Mouse (Mus musculus) midbrain, embryonic 10.5 days (tissue): ENCODE data around the gene Dner. TPM values are rescaled to one million over a fixed set of nuclear protein-coding genes. Genes with fewer than 3 reads are reported as not detected.
A peak's percentile ranks its signal among the peaks of the same experiment; 100 is the strongest.
"Not testable (repeated sequence)": the region's sequence is repeated elsewhere in the genome, so short reads cannot be mapped to it uniquely, and the experiment has no call there.

ENCODE experiments used
- DNase-seq: peaks from one replicate; pipeline ENCODE4 v3.0.0-alpha.2; 2017; ENCODE audit warnings: low spot score
- H3K27ac ChIP-seq: fragments of 300-500 bp; sonication (generic); replicated peaks from 2 replicates; pipeline ENCODE4 v1.5.1; 2016; ENCODE audit warnings: mild to moderate bottlenecking
- H3K27me3 ChIP-seq: fragments of 300-500 bp; sonication (generic); 2 replicates; pipeline ENCODE4 v1.6.1; 2016; ENCODE audit warnings: low read depth, mild to moderate bottlenecking; ENCODE audit not compliant: poor library complexity, severe bottlenecking
- H3K36me3 ChIP-seq: fragments of 300-500 bp; sonication (generic); 2 replicates; pipeline ENCODE4 v1.6.1; 2016; ENCODE audit warnings: mild to moderate bottlenecking, moderate library complexity
- H3K4me1 ChIP-seq: fragments of 300-500 bp; sonication (generic); 2 replicates; pipeline ENCODE4 v1.6.1; 2016
- H3K4me3 ChIP-seq: fragments of 300-500 bp; sonication (generic); 2 replicates; pipeline ENCODE4 v1.5.1; 2016; ENCODE audit warnings: mild to moderate bottlenecking, moderate library complexity
- H3K9me3 ChIP-seq: fragments of 300-500 bp; sonication (generic); replicated peaks from 2 replicates; pipeline ENCODE4 v1.6.1; 2016; ENCODE audit warnings: mild to moderate bottlenecking
- WGBS: fragments of 180-500 bp; shearing (Covaris S2); methylation state at CpG from one replicate; pipeline ENCODE4 v1.1.7; 2016; 5-methylcytosine and 5-hydroxymethylcytosine counted together
- microRNA-seq: library from miRNA; unstranded; fragments of <30 nt; microRNA quantifications from one replicate; pipeline ENCODE4, GENCODE M21; 2017
- polyA plus RNA-seq: library from polyadenylated mRNA; unstranded; fragments of >200 nt; fragmentation: Nextera tagmentation; extraction: Ambion mirVana; gene quantifications from 2 replicates; pipeline ENCODE4 v1.2.1, GENCODE M21; 2016

Dner gene
- polyA plus RNA-seq, 1 experiment from 2014 or later = 10.6 TPM

GRCm38 (mm10) chr1:84362209-84362608 is 333.8 kb downstream of the Dner start:
- H3K4me3 ChIP-seq = no peak overlapping the region
- DNase-seq = no peak
- no peaks in the 10 kb centered on the region for H3K9me3 ChIP-seq
- WGBS = 95% methylated on average over 1 of the region's 1 CpGs
- no peaks in the 10 kb centered on the region for H3K27me3 ChIP-seq
- H3K36me3 ChIP-seq = no peaks in the 10 kb centered on the region
- no peaks in the 10 kb centered on the region for H3K4me1 ChIP-seq
- H3K27ac ChIP-seq = no peak overlapping the region

- no peak overlapping the region for H3K27ac ChIP-seq
- no peaks in the 10 kb centered on the region for H3K4me1 ChIP-seq
- no peaks in the 10 kb centered on the region for H3K36me3 ChIP-seq
- H3K9me3 ChIP-seq = no peaks in the 10 kb centered on the region
- DNase-seq = no peak
- 94% methylated on average over 3 of the region's 3 CpGs for WGBS
- no peak overlapping the region for H3K4me3 ChIP-seq
- H3K27me3 ChIP-seq = no peaks in the 10 kb centered on the region
Measured at GRCm38 (mm10) chr1:84361389-84361788, 334.6 kb downstream of the Dner start.

- no peaks in the 10 kb centered on the region for H3K36me3 ChIP-seq
- no peaks in the 10 kb centered on the region for H3K9me3 ChIP-seq
- no peak for DNase-seq
- H3K27me3 ChIP-seq = no peaks in the 10 kb centered on the region
- H3K27ac ChIP-seq = no peak overlapping the region
- no peaks in the 10 kb centered on the region for H3K4me1 ChIP-seq
- WGBS = 88% methylated on average over 6 of the region's 6 CpGs
- no peak overlapping the region for H3K4me3 ChIP-seq
Measured at GRCm38 (mm10) chr1:84359611-84360500, 336.2 kb downstream of the Dner start.

- Histone ChIP-seq H3K9me3 (no peaks in the 10 kb centered on the region), H3K27ac (no peak overlapping the region), H3K4me1 (no peaks in the 10 kb centered on the region), H3K36me3 (no peaks in the 10 kb centered on the region), H3K27me3 (no peaks in the 10 kb centered on the region), H3K4me3 (no peak overlapping the region)
- 86% methylated on average over 5 of the region's 5 CpGs for WGBS
- no peak for DNase-seq
Measured at GRCm38 (mm10) chr1:84357216-84357615, 338.8 kb downstream of the Dner start.

GRCm38 (mm10) chr1:84350262-84350661 is 345.8 kb downstream of the Dner start:
- no peaks in the 10 kb centered on the region for H3K9me3 ChIP-seq
- WGBS = 95% methylated on average over 2 of the region's 2 CpGs
- H3K4me3 ChIP-seq = no peak overlapping the region
- no peaks in the 10 kb centered on the region for H3K36me3 ChIP-seq
- H3K4me1 ChIP-seq = no peaks in the 10 kb centered on the region
- no peaks in the 10 kb centered on the region for H3K27me3 ChIP-seq
- H3K27ac ChIP-seq = no peak overlapping the region
- no peak for DNase-seq

- Histone ChIP-seq H3K36me3 (no peaks in the 10 kb centered on the region), H3K27me3 (no peaks in the 10 kb centered on the region), H3K27ac (no peak overlapping the region), H3K4me1 (no peaks in the 10 kb centered on the region), H3K9me3 (no peaks in the 10 kb centered on the region), H3K4me3 (no peak overlapping the region)
- DNase-seq = no peak
- WGBS = 79% methylated on average over 3 of the region's 3 CpGs
Measured at GRCm38 (mm10) chr1:84347796-84348476, 348.1 kb downstream of the Dner start.

- H3K4me1 ChIP-seq, H3K4me3 ChIP-seq, H3K27ac ChIP-seq, H3K27me3 ChIP-seq, DNase-seq, H3K9me3 ChIP-seq, H3K36me3 ChIP-seq: not testable (repeated sequence)
- 43% methylated on average over 3 of the region's 3 CpGs for WGBS
Measured at GRCm38 (mm10) chr1:84332797-84333196, 363.2 kb downstream of the Dner start.

GRCm38 (mm10) chr1:84331861-84332260 is 364.2 kb downstream of the Dner start:
- not testable (repeated sequence) for H3K9me3 ChIP-seq, H3K27me3 ChIP-seq, H3K27ac ChIP-seq, H3K36me3 ChIP-seq, H3K4me3 ChIP-seq, DNase-seq, H3K4me1 ChIP-seq
- WGBS = 88% methylated on average over 12 of the region's 12 CpGs

- Histone ChIP-seq H3K36me3 (no peaks in the 10 kb centered on the region), H3K4me3 (no peak overlapping the region), H3K4me1 (peaks cover 7% of the 10 kb centered on the region), H3K27ac (no peak overlapping the region), H3K27me3 (no peaks in the 10 kb centered on the region), H3K9me3 (no peaks in the 10 kb centered on the region)
- no peak for DNase-seq
- WGBS = 64% methylated on average over 3 of the region's 3 CpGs
Measured at GRCm38 (mm10) chr1:84325309-84325708, 370.7 kb downstream of the Dner start.

- H3K27ac ChIP-seq = no peak overlapping the region
- WGBS = 83% methylated on average over 4 of the region's 4 CpGs
- H3K4me3 ChIP-seq = no peak overlapping the region
- H3K36me3 ChIP-seq = no peaks in the 10 kb centered on the region
- H3K27me3 ChIP-seq = no peaks in the 10 kb centered on the region
- H3K4me1 ChIP-seq = no peaks in the 10 kb centered on the region; the same call in 1 of the 2 replicates
- H3K9me3 ChIP-seq = no peaks in the 10 kb centered on the region
- no peak for DNase-seq
Measured at GRCm38 (mm10) chr1:84321327-84321726, 374.7 kb downstream of the Dner start.

Small RNAs within 50 kb of the gene (microRNA-seq; reads per million reads assigned to microRNA genes)
- gene Mir5126 = 37.7 reads per million, percentile 38 among the genes with 10 or more reads in this experiment

Other genes starting within 250 kb of the Dner start
- 9.8 and 10.9 TPM in 2 replicates for gene Fbxo36, start 143.6 kb upstream of the Dner start, polyA plus RNA-seq
- gene Trip12, start 144.3 kb upstream of the Dner start, polyA plus RNA-seq = 70.3 and 86.5 TPM in 2 replicates
- 2.6 and 7.6 TPM in 2 replicates for gene Slc16a14, start 238.9 kb upstream of the Dner start, polyA plus RNA-seq